Mouse (Mus musculus) heart, postnatal 0 days (tissue): ENCODE data around the gene Umad1.

Experiments used
- CTCF ChIP-seq: IDR thresholded peaks from 2 replicates; pipeline ENCODE4 v1.5.1; 2016; ENCODE audit warnings: antibody characterized with exemption, control low read depth, low read depth
- EP300 ChIP-seq: IDR thresholded peaks from 2 replicates; pipeline ENCODE4 v1.6.1; 2016; ENCODE audit warnings: antibody characterized with exemption, low read depth

- no peak for TF ChIP-seq EP300
- no peak for TF ChIP-seq CTCF
Measured at GRCm38 (mm10) chr6:8486391-8487043, 227.4 kb downstream of the Umad1 start.
